Mouse (Mus musculus) midbrain, embryonic 16.5 days (tissue): ENCODE data around the gene Zbtb40. TPM values are rescaled to one million over a fixed set of nuclear protein-coding genes. Genes with fewer than 3 reads are reported as not detected.

Source experiments
- ATAC-seq: fragments of 200-750 bp; cut with Nextera tagmentation; 2 replicates; pipeline ENCODE4 v1.8.0; 2017; ENCODE audit warnings: moderate TSS enrichment
- H3K27ac ChIP-seq: fragments of 300-500 bp; sonication (generic); 2 replicates; pipeline ENCODE4 v1.5.1; 2014; ENCODE audit warnings: mild to moderate bottlenecking, low read length, mixed read lengths
- H3K27me3 ChIP-seq: fragments of 300-500 bp; sonication (generic); 2 replicates; pipeline ENCODE4 v1.6.1; 2014; ENCODE audit warnings: low read depth, low read length, mixed read lengths; ENCODE audit not compliant: control insufficient read depth, insufficient read depth
- H3K36me3 ChIP-seq: fragments of 300-500 bp; sonication (generic); 2 replicates; pipeline ENCODE4 v1.6.1; 2014; ENCODE audit warnings: mild to moderate bottlenecking, low read length, moderate library complexity, mixed read lengths; ENCODE audit not compliant: control insufficient read depth, insufficient read depth
- H3K4me1 ChIP-seq: fragments of 300-500 bp; sonication (generic); 2 replicates; pipeline ENCODE4 v1.6.1; 2014; ENCODE audit warnings: mild to moderate bottlenecking, low read length, mixed read lengths; ENCODE audit not compliant: control insufficient read depth, insufficient read depth
- H3K4me2 ChIP-seq: fragments of 300-500 bp; sonication (generic); 2 replicates; pipeline ENCODE4 v1.6.1; 2014; ENCODE audit warnings: mild to moderate bottlenecking, low read length, mixed read lengths
- H3K4me3 ChIP-seq: fragments of 300-500 bp; sonication (generic); 2 replicates; pipeline ENCODE4 v1.5.1; 2014; ENCODE audit warnings: low read depth, mild to moderate bottlenecking, low read length, moderate library complexity, mixed read lengths
- H3K9ac ChIP-seq: fragments of 300-500 bp; sonication (generic); 2 replicates; pipeline ENCODE4 v1.6.1; 2014; ENCODE audit warnings: low read depth, low read length, mixed read lengths
- H3K9me3 ChIP-seq: fragments of 300-500 bp; sonication (generic); replicated peaks from 2 replicates; pipeline ENCODE4 v1.6.1; 2014; ENCODE audit warnings: mild to moderate bottlenecking, low read length, mixed read lengths; ENCODE audit not compliant: control insufficient read depth, poor library complexity, severe bottlenecking
- WGBS: fragments of 180-500 bp; shearing (Covaris S2); extraction: QIAGEN DNeasy Blood & Tissue Kit; methylation state at CpG from one replicate; pipeline ENCODE4 v1.1.7; 2014; 5-methylcytosine and 5-hydroxymethylcytosine counted together
- polyA plus RNA-seq: library from polyadenylated mRNA; unstranded; fragments of >200 nt; fragmentation: Nextera tagmentation; extraction: Ambion mirVana; gene quantifications from 2 replicates; pipeline ENCODE4 v1.2.1, GENCODE M21; 2015

The Zbtb40 gene
- polyA plus RNA-seq, 1 experiment from 2014 or later, result 3.6 TPM

DNA sequence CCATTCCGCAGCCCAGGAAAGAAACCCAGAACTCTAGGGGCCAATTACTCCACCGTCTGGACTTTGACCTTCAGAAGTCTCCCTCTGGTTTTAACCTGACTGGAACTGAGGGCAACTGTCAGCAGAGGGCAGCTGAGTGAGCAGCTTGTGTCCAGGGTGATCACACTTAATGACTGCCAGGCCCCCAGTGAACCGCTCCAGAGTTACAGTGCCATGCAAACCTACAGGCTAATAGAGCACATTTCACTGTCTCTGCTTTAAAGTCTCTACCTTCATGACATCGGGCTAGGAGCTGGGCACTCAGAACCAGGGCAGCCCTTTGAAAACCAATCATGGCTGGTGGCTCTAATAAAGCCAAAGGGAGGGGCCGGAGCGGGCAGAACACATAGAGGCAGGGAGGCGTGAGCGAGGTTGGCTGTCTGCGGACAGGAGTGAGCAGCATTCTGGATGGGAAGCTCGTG, 7.4 kb downstream of the Zbtb40 start:
- no peaks in the 10 kb centered on the region for H3K9me3 ChIP-seq
- ATAC-seq, result no peak
- no peaks in the 10 kb centered on the region for H3K27me3 ChIP-seq
- H3K4me1 ChIP-seq, result peaks cover 45% of the 10 kb centered on the region
- no peaks in the 10 kb centered on the region for H3K36me3 ChIP-seq
- H3K4me3 ChIP-seq, result no peak overlapping the region
- WGBS, result 40% methylated on average over 10 of the region's 10 CpGs
- peak overlapping the region; percentile 47 for H3K27ac ChIP-seq
- H3K4me2 ChIP-seq, result no peak overlapping the region
- no peak overlapping the region for H3K9ac ChIP-seq

- no peaks in the 10 kb centered on the region for H3K9me3 ChIP-seq
- no peaks in the 10 kb centered on the region for H3K27me3 ChIP-seq
- no peak overlapping the region for H3K4me2 ChIP-seq
- no peak overlapping the region for H3K9ac ChIP-seq
- no peak overlapping the region for H3K4me3 ChIP-seq
- 91% methylated on average over 7 of the region's 7 CpGs for WGBS
- no peak overlapping the region for H3K27ac ChIP-seq
- H3K36me3 ChIP-seq, result no peaks in the 10 kb centered on the region
- H3K4me1 ChIP-seq, result peaks cover 39% of the 10 kb centered on the region
- ATAC-seq, result no peak
These were observed 9.2 kb downstream of the Zbtb40 start for GRCm38 (mm10) chr4:137039441-137039840.

DNA sequence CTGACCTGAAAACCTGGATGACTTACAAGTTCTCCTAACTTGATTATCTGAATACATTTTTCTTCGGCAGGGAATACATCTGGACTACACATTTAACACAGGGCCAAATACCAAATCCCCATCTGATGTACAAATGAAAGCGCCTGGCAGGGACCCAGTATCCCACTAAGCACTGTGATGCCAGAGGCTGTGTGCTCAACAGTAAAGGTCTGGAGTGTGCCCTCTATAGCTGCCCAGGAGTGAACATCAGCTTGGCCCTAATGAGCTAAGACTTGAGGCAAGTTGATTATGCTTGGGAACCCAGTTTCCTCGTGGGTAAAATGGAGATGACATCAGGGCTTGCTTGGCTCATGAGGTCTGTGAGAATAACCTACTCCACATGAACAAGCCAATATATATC, 10.1 kb downstream of the Zbtb40 start:
- 46% methylated on average over 3 of the region's 3 CpGs for WGBS
- H3K27ac ChIP-seq, result no peak overlapping the region
- H3K4me1 ChIP-seq, result peaks cover 30% of the 10 kb centered on the region
- H3K27me3 ChIP-seq, result no peaks in the 10 kb centered on the region
- no peaks in the 10 kb centered on the region for H3K36me3 ChIP-seq
- H3K4me2 ChIP-seq, result no peak overlapping the region
- no peak overlapping the region for H3K9ac ChIP-seq
- H3K4me3 ChIP-seq, result no peak overlapping the region
- H3K9me3 ChIP-seq, result no peaks in the 10 kb centered on the region
- ATAC-seq, result no peak

DNA sequence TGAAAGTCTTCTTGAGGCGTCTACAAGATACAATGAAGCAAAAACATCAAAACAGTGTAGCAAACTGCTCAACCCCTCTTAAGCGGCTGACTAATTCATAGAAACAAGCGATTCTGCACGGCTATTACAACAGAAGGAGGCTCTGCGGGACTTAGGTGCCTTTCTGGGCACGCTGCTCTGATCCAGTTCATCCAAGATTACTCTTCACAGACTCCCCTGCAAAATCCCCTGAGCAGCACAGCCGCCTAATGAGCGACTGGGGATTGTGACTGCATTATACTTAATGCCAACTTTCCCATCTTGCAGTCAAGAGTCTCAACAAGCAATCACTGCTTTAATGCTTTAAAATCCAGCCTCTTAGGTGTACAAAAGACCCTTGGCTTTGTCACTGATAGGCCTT, 10.5 kb downstream of the Zbtb40 start:
- 11% methylated on average over 8 of the region's 8 CpGs for WGBS
- no peak overlapping the region for H3K27ac ChIP-seq
- no peaks in the 10 kb centered on the region for H3K9me3 ChIP-seq
- no peak overlapping the region for H3K4me3 ChIP-seq
- H3K4me1 ChIP-seq, result peaks cover 26% of the 10 kb centered on the region
- H3K4me2 ChIP-seq, result no peak overlapping the region
- H3K27me3 ChIP-seq, result no peaks in the 10 kb centered on the region
- ATAC-seq, result peak; percentile 42; the same call in 1 of the 2 replicates
- H3K36me3 ChIP-seq, result no peaks in the 10 kb centered on the region
- no peak overlapping the region for H3K9ac ChIP-seq

GRCm38 (mm10) chr4:137033115-137033887, 15.3 kb downstream of the Zbtb40 start:
- H3K4me2 ChIP-seq, result no peak overlapping the region
- no peaks in the 10 kb centered on the region for H3K9me3 ChIP-seq
- WGBS, result 47% methylated on average over 7 of the region's 7 CpGs
- H3K4me3 ChIP-seq, result no peak overlapping the region
- H3K4me1 ChIP-seq, result peaks cover 16% of the 10 kb centered on the region
- ATAC-seq, result no peak
- no peak overlapping the region for H3K9ac ChIP-seq
- no peaks in the 10 kb centered on the region for H3K36me3 ChIP-seq
- no peak overlapping the region for H3K27ac ChIP-seq
- no peaks in the 10 kb centered on the region for H3K27me3 ChIP-seq

GRCm38 (mm10) chr4:137032456-137032855, 16.1 kb downstream of the Zbtb40 start:
- ATAC-seq, result no peak
- H3K9ac ChIP-seq, result no peak overlapping the region
- no peak overlapping the region for H3K27ac ChIP-seq
- no peak overlapping the region for H3K4me3 ChIP-seq
- no peaks in the 10 kb centered on the region for H3K36me3 ChIP-seq
- WGBS, result 82% methylated on average over 4 of the region's 4 CpGs
- no peaks in the 10 kb centered on the region for H3K9me3 ChIP-seq
- H3K27me3 ChIP-seq, result no peaks in the 10 kb centered on the region
- H3K4me2 ChIP-seq, result no peak overlapping the region
- peaks cover 12% of the 10 kb centered on the region for H3K4me1 ChIP-seq

GRCm38 (mm10) chr4:137031319-137031718, 17.3 kb downstream of the Zbtb40 start:
- 91% methylated on average over 7 of the region's 7 CpGs for whole genome bisulfite sequencing
- Histone ChIP-seq H3K9me3 (no peaks in the 10 kb centered on the region), H3K27ac (no peak overlapping the region), H3K9ac (no peak overlapping the region), H3K4me1 (peaks cover 12% of the 10 kb centered on the region), H3K4me3 (no peak overlapping the region), H3K27me3 (no peaks in the 10 kb centered on the region), H3K4me2 (no peak overlapping the region), H3K36me3 (no peaks in the 10 kb centered on the region)
- ATAC-seq, result no peak

DNA sequence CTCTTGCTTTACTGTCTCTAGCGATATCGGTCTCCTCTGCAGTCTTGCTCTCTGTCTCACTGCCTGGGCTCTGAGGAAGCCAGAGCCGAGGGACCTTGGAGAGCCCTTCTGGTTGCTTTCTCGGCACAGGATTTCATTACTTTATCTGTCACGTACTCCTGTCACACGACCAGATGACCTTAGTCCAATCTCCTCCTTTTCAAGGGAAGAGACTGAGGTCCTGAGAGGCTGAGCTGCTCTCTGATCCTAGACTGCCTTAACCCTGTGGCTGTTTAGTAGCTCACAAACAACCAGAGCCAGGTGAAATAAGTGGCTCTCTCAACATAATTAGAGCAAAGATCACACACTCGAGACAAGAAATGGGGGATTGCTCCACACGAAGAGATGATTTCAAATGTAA, 19.3 kb downstream of the Zbtb40 start:
- ATAC-seq, result no peak
- Histone ChIP-seq H3K9ac (no peak overlapping the region), H3K27me3 (no peaks in the 10 kb centered on the region), H3K4me2 (no peak overlapping the region), H3K9me3 (no peaks in the 10 kb centered on the region), H3K36me3 (no peaks in the 10 kb centered on the region), H3K27ac (peak overlapping the region; percentile 19), H3K4me1 (peaks cover 12% of the 10 kb centered on the region), H3K4me3 (no peak overlapping the region)
- 47% methylated on average over 8 of the region's 8 CpGs for WGBS

DNA sequence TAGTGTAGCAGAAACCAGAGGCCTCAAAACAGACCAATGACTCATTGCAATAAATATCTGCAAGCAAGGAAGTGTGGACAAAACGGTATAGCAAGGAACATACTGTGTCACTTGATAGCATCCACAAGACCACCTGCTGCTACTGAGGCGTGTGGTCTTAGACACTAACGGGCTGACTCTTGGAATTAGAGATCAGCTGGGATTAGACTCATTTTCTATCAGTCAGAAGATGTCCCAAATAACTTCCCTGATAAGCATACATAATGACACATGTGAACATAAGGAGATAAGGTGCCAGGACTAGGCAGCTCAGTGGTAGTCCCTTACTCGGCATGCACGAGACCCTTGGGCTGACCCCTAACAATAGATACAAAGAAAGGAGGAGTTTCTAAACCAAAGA, 21.6 kb downstream of the Zbtb40 start:
- no peak overlapping the region for H3K4me2 ChIP-seq
- no peak for ATAC-seq
- H3K4me3 ChIP-seq, result no peak overlapping the region
- no peaks in the 10 kb centered on the region for H3K27me3 ChIP-seq
- H3K27ac ChIP-seq, result no peak overlapping the region
- WGBS, result 42% methylated on average over 5 of the region's 5 CpGs
- no peaks in the 10 kb centered on the region for H3K9me3 ChIP-seq
- no peaks in the 10 kb centered on the region for H3K36me3 ChIP-seq
- peaks cover 12% of the 10 kb centered on the region for H3K4me1 ChIP-seq
- H3K9ac ChIP-seq, result no peak overlapping the region
